Mouse (Mus musculus) liver, embryonic 13.5 days (tissue): Measurements from ENCODE around the gene Igfbp5. TPM values are rescaled to one million over a fixed set of nuclear protein-coding genes. Genes with fewer than 3 reads are reported as not detected.

Experiments used
- ATAC-seq: fragments of 200-750 bp; cut with Nextera tagmentation; 2 replicates; pipeline ENCODE4 v1.8.0; 2017; ENCODE audit warnings: low read depth, mild to moderate bottlenecking, moderate number of reproducible peaks, moderate library complexity
- DNase-seq: peaks from one replicate; pipeline ENCODE4 v3.0.0; 2022
- H3K27ac ChIP-seq: fragments of 300-500 bp; sonication (generic); 2 replicates; pipeline ENCODE4 v1.5.1; 2015; ENCODE audit warnings: moderate library complexity, mild to moderate bottlenecking, inconsistent platforms
- H3K27me3 ChIP-seq: fragments of 300-500 bp; sonication (generic); 2 replicates; pipeline ENCODE4 v1.6.1; 2015; ENCODE audit warnings: mild to moderate bottlenecking, inconsistent platforms
- H3K36me3 ChIP-seq: fragments of 300-500 bp; sonication (generic); 2 replicates; pipeline ENCODE4 v1.6.1; 2015; ENCODE audit warnings: mild to moderate bottlenecking, inconsistent platforms
- H3K4me1 ChIP-seq: fragments of 300-500 bp; sonication (generic); replicated peaks from 2 replicates; pipeline ENCODE4 v1.6.1; 2015; ENCODE audit warnings: inconsistent platforms
- H3K4me2 ChIP-seq: fragments of 300-500 bp; sonication (generic); 2 replicates; pipeline ENCODE4 v1.6.1; 2015; ENCODE audit warnings: inconsistent platforms, mild to moderate bottlenecking, moderate library complexity
- H3K4me3 ChIP-seq: fragments of 300-500 bp; sonication (generic); replicated peaks from 2 replicates; pipeline ENCODE4 v1.5.1; 2015; ENCODE audit warnings: mild to moderate bottlenecking, inconsistent platforms
- H3K9ac ChIP-seq: fragments of 300-500 bp; sonication (generic); 2 replicates; pipeline ENCODE4 v1.6.1; 2015; ENCODE audit warnings: mild to moderate bottlenecking, inconsistent platforms
- H3K9me3 ChIP-seq: fragments of 300-500 bp; sonication (generic); replicated peaks from 2 replicates; pipeline ENCODE4 v1.6.1; 2016; ENCODE audit warnings: inconsistent platforms
- WGBS: fragments of 180-500 bp; shearing (Covaris S2); methylation state at CpG from one replicate; pipeline ENCODE4 v1.1.7; 2015; ENCODE audit not compliant: insufficient replicate concordance; 5-methylcytosine and 5-hydroxymethylcytosine counted together
- polyA plus RNA-seq: library from polyadenylated mRNA; unstranded; fragments of >200 nt; fragmentation: Nextera tagmentation; extraction: Ambion mirVana; gene quantifications from 2 replicates; pipeline ENCODE4 v1.2.1, GENCODE M21; 2015

The Igfbp5 gene
- polyA plus RNA-seq, 1 experiment from 2014 or later, result 3.7 TPM

- Histone ChIP-seq H3K9ac (no peak overlapping the region), H3K27ac (no peak overlapping the region), H3K4me1 (no peaks in the 10 kb centered on the region), H3K27me3 (no peaks in the 10 kb centered on the region), H3K36me3 (no peaks in the 10 kb centered on the region), H3K4me3 (no peak overlapping the region), H3K4me2 (no peak overlapping the region), H3K9me3 (no peaks in the 10 kb centered on the region)
- WGBS, result 73% methylated on average over 19 of the region's 19 CpGs
- no peak for DNase-seq
- ATAC-seq, result no peak
Observed at GRCm38 (mm10) chr1:72856209-72856909, 18.3 kb downstream of the Igfbp5 start.

- no peaks in the 10 kb centered on the region for H3K36me3 ChIP-seq
- no peak overlapping the region for H3K4me3 ChIP-seq
- H3K9me3 ChIP-seq, result no peaks in the 10 kb centered on the region
- WGBS, result 69% methylated on average over 10 of the region's 10 CpGs
- DNase-seq (no peak), ATAC-seq (no peak)
- no peak overlapping the region for H3K9ac ChIP-seq
- H3K4me2 ChIP-seq, result no peak overlapping the region
- no peaks in the 10 kb centered on the region for H3K4me1 ChIP-seq
- no peaks in the 10 kb centered on the region for H3K27me3 ChIP-seq
- H3K27ac ChIP-seq, result no peak overlapping the region
Observed at GRCm38 (mm10) chr1:72855729-72856128, 19.0 kb downstream of the Igfbp5 start.

GRCm38 (mm10) chr1:72854337-72855237 lies 20.1 kb downstream of the Igfbp5 start:
- 49% methylated on average over 10 of the region's 10 CpGs for WGBS
- DNase-seq (peak; percentile 17), ATAC-seq (no peak)
- no peaks in the 10 kb centered on the region for H3K27me3 ChIP-seq
- H3K4me3 ChIP-seq, result no peak overlapping the region
- no peak overlapping the region for H3K9ac ChIP-seq
- no peaks in the 10 kb centered on the region for H3K4me1 ChIP-seq
- H3K36me3 ChIP-seq, result no peaks in the 10 kb centered on the region
- no peak overlapping the region for H3K27ac ChIP-seq
- no peak overlapping the region for H3K4me2 ChIP-seq
- no peaks in the 10 kb centered on the region for H3K9me3 ChIP-seq

- Histone ChIP-seq H3K4me1 (no peaks in the 10 kb centered on the region), H3K4me2 (no peak overlapping the region), H3K27ac (no peak overlapping the region), H3K36me3 (no peaks in the 10 kb centered on the region), H3K4me3 (no peak overlapping the region), H3K27me3 (no peaks in the 10 kb centered on the region), H3K9ac (no peak overlapping the region), H3K9me3 (no peaks in the 10 kb centered on the region)
- no peak for DNase-seq
- ATAC-seq, result no peak
- WGBS, result 66% methylated on average over 1 of the region's 1 CpGs
Observed at GRCm38 (mm10) chr1:72853759-72854158, 20.9 kb downstream of the Igfbp5 start.

- Histone ChIP-seq H3K4me2 (no peak overlapping the region), H3K36me3 (no peaks in the 10 kb centered on the region), H3K4me1 (no peaks in the 10 kb centered on the region), H3K9me3 (no peaks in the 10 kb centered on the region), H3K9ac (no peak overlapping the region), H3K27ac (no peak overlapping the region), H3K4me3 (no peak overlapping the region), H3K27me3 (no peaks in the 10 kb centered on the region)
- 72% methylated on average over 8 of the region's 8 CpGs for WGBS
- no peak for DNase-seq
- no peak for ATAC-seq
Observed at GRCm38 (mm10) chr1:72849037-72849436, 25.6 kb downstream of the Igfbp5 start.

- H3K4me1 ChIP-seq, result no peaks in the 10 kb centered on the region
- no peak overlapping the region for H3K4me3 ChIP-seq
- H3K27ac ChIP-seq, result no peak overlapping the region
- H3K9ac ChIP-seq, result no peak overlapping the region
- no peaks in the 10 kb centered on the region for H3K36me3 ChIP-seq
- no peak overlapping the region for H3K4me2 ChIP-seq
- DNase-seq, result no peak
- ATAC-seq, result no peak
- H3K27me3 ChIP-seq, result no peaks in the 10 kb centered on the region
- WGBS, result 63% methylated on average over 4 of the region's 4 CpGs
- H3K9me3 ChIP-seq, result no peaks in the 10 kb centered on the region
Observed at GRCm38 (mm10) chr1:72847849-72848380, 26.8 kb downstream of the Igfbp5 start.

- H3K4me3 ChIP-seq, result no peak overlapping the region
- no peaks in the 10 kb centered on the region for H3K9me3 ChIP-seq
- H3K4me1 ChIP-seq, result no peaks in the 10 kb centered on the region
- DNase-seq (no peak), ATAC-seq (no peak)
- no peak overlapping the region for H3K9ac ChIP-seq
- no peaks in the 10 kb centered on the region for H3K36me3 ChIP-seq
- no peak overlapping the region for H3K27ac ChIP-seq
- 56% methylated on average over 6 of the region's 6 CpGs for WGBS
- no peaks in the 10 kb centered on the region for H3K27me3 ChIP-seq
- H3K4me2 ChIP-seq, result no peak overlapping the region
Observed at GRCm38 (mm10) chr1:72844675-72845074, 30.0 kb downstream of the Igfbp5 start.

GRCm38 (mm10) chr1:72842666-72843459 lies 31.8 kb downstream of the Igfbp5 start:
- Histone ChIP-seq H3K27ac (no peak overlapping the region), H3K36me3 (no peaks in the 10 kb centered on the region), H3K4me2 (no peak overlapping the region), H3K4me1 (no peaks in the 10 kb centered on the region), H3K4me3 (no peak overlapping the region), H3K9ac (no peak overlapping the region), H3K27me3 (no peaks in the 10 kb centered on the region), H3K9me3 (no peaks in the 10 kb centered on the region)
- 70% methylated on average over 18 of the region's 18 CpGs for WGBS
- ATAC-seq (no peak), DNase-seq (no peak)

- Histone ChIP-seq H3K4me2 (no peak overlapping the region), H3K4me1 (no peaks in the 10 kb centered on the region), H3K27me3 (no peaks in the 10 kb centered on the region), H3K36me3 (no peaks in the 10 kb centered on the region), H3K27ac (no peak overlapping the region), H3K4me3 (no peak overlapping the region), H3K9ac (no peak overlapping the region), H3K9me3 (no peaks in the 10 kb centered on the region)
- DNase-seq (no peak), ATAC-seq (no peak)
- WGBS, result 68% methylated on average over 7 of the region's 7 CpGs
Observed at GRCm38 (mm10) chr1:72839791-72840190, 34.9 kb downstream of the Igfbp5 start.

GRCm38 (mm10) chr1:72839356-72839755 lies 35.3 kb downstream of the Igfbp5 start:
- 66% methylated on average over 8 of the region's 8 CpGs for WGBS
- no peaks in the 10 kb centered on the region for H3K4me1 ChIP-seq
- no peak for DNase-seq

GRCm38 (mm10) chr1:72833563-72833962 lies 41.1 kb downstream of the Igfbp5 start:
- Histone ChIP-seq H3K27me3 (no peaks in the 10 kb centered on the region), H3K27ac (no peak overlapping the region), H3K9me3 (no peaks in the 10 kb centered on the region), H3K4me2 (no peak overlapping the region), H3K4me3 (no peak overlapping the region), H3K4me1 (no peaks in the 10 kb centered on the region), H3K9ac (no peak overlapping the region), H3K36me3 (no peaks in the 10 kb centered on the region)
- ATAC-seq (no peak), DNase-seq (no peak)
- 84% methylated on average over 4 of the region's 4 CpGs for WGBS

More at GRCm38 (mm10) chr1:72839356-72839755, 35.3 kb downstream of the Igfbp5 start:
- Histone ChIP-seq H3K27ac (no peak overlapping the region), H3K36me3 (no peaks in the 10 kb centered on the region), H3K9ac (no peak overlapping the region), H3K9me3 (no peaks in the 10 kb centered on the region), H3K27me3 (no peaks in the 10 kb centered on the region), H3K4me2 (no peak overlapping the region), H3K4me3 (no peak overlapping the region)
- no peak for ATAC-seq
